Comparison of ENCODE assay signal across 20 mouse cellular contexts in the genomic region with DNA sequence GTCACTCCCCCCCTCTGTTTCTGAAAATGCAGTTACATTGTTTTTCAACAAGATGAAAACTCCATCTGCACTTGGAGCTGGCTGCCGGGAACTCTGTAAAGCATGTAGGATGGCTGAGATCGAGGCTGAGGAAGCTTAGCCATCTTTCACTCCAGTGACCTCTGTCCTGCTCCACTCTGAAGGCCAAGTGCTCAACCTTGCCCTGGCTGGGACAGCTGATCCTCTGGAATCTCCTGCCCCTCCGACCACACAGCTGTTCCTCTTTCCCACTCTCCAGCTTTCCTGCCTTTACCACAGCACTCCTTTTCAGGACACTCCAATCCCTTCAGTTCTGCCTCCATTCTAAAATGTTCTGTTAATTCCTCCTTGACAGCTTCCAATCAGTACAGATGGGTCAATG. TPM values are rescaled to one million over a fixed set of nuclear protein-coding genes. Genes with fewer than 3 reads are reported as not detected.
DNase-seq lines count a peak whose midpoint lies in the region; ATAC-seq and TF ChIP-seq lines count a peak whose summit lies in the region.
"Had no signal": no experiment of that assay in that cellular context is flagged by ENCODE, and none has a peak within 500 bp of the region (broad histone marks: within the 10 kb centered on the region; RNA-seq: fewer than 3 reads in every experiment).

No protein-coding gene starts in this region.

- no peaks in the 10 kb centered on the region for H3K9me3 ChIP-seq in kidney, embryonic 15.5 days (replicated peaks)
- H3K9me3 ChIP-seq: embryonic facial prominence, embryonic 13.5 days; forebrain, embryonic 12.5 days; heart, embryonic 13.5 days had no signal

- intact Hi-C loops in left cerebral cortex, postnatal 36 days (cut with DNase I): no loop called here

- H3K4me1 ChIP-seq in kidney, embryonic 15.5 days: peaks cover 3% of the 10 kb centered on the region; the same call in 1 of the 2 replicates
- H3K4me1 ChIP-seq in olfactory bulb, adult 2 months (ENCODE audit: control insufficient read depth, insufficient read depth, low read length): peaks cover 27% of the 10 kb centered on the region
- H3K4me1 ChIP-seq: forebrain, embryonic 12.5 days had no signal

- TF ChIP-seq POLR2A in olfactory bulb, adult 2 months (IDR thresholded peaks at IDR 0.05; ENCODE audit: insufficient read depth, low read depth, low read length): no peak

- no peak for TF ChIP-seq CTCF in olfactory bulb, adult 2 months (IDR thresholded peaks at IDR 0.05; ENCODE audit: insufficient read depth, low read depth, low read length)

- WGBS in kidney, embryonic 15.5 days: 32% methylated on average over 3 of the region's 3 CpGs
- WGBS in olfactory bulb, adult 2 months: 48% methylated on average over 3 of the region's 3 CpGs

- H3K36me3 ChIP-seq in kidney, embryonic 15.5 days: no peaks in the 10 kb centered on the region
- H3K36me3 ChIP-seq: embryonic facial prominence, embryonic 13.5 days; forebrain, embryonic 12.5 days; heart, embryonic 13.5 days had no signal

- no peak overlapping the region for H3K4me3 ChIP-seq in kidney, embryonic 15.5 days (replicated peaks)
- H3K4me3 ChIP-seq in olfactory bulb, adult 2 months (ENCODE audit: insufficient read depth, low read depth, low read length): no peak overlapping the region
- H3K4me3 ChIP-seq: embryonic facial prominence, embryonic 13.5 days; forebrain, embryonic 12.5 days; gastrocnemius, adult 2 months; heart, embryonic 13.5 days had no signal

- no peak overlapping the region for H3K9ac ChIP-seq in kidney, embryonic 15.5 days
- H3K9ac ChIP-seq: embryonic facial prominence, embryonic 13.5 days; forebrain, embryonic 12.5 days; heart, embryonic 13.5 days had no signal

- H3K4me2 ChIP-seq in kidney, embryonic 15.5 days: no peak overlapping the region
- H3K4me2 ChIP-seq: embryonic facial prominence, embryonic 13.5 days; forebrain, embryonic 12.5 days; heart, embryonic 13.5 days had no signal

- peak; percentile 10 for DNase-seq in kidney, adult 11 months
- no peak for DNase-seq in kidney, adult 8-10 months
- peak; percentile 51 for DNase-seq in kidney, postnatal 10 days
- peak; percentile 10 for DNase-seq in lung, postnatal 36 days
- no peak for DNase-seq in lung, postnatal 10 days
- no peak for DNase-seq in left cerebral cortex, postnatal 36 days (ENCODE audit: low spot score in 2 of 2)
- DNase-seq: adrenal gland, postnatal 14 days; cerebellum, adult 18-20 months; cerebellum, adult 9-11 months; cerebellum, postnatal 36 days; gastrocnemius, adult 2 months; gastrocnemius, postnatal 25 days; heart, postnatal 36 days had no signal

- no peak for ATAC-seq in kidney, embryonic 15.5 days (replicated peaks; ENCODE audit: low FRiP score)
- ATAC-seq: forebrain, embryonic 16.5 days had no signal

- H3K27ac ChIP-seq in kidney, embryonic 15.5 days: no peak overlapping the region
- peak overlapping the region; percentile 42; the same call in 1 of the 2 replicates for H3K27ac ChIP-seq in olfactory bulb, adult 2 months (ENCODE audit: insufficient read depth, low read depth, low read length)
- H3K27ac ChIP-seq: embryonic facial prominence, embryonic 13.5 days; forebrain, embryonic 12.5 days; gastrocnemius, adult 2 months; heart, embryonic 13.5 days had no signal

- H3K27me3 ChIP-seq in kidney, embryonic 15.5 days: no peaks in the 10 kb centered on the region
- H3K27me3 ChIP-seq: embryonic facial prominence, embryonic 13.5 days; forebrain, embryonic 12.5 days; heart, embryonic 13.5 days had no signal

RNA-seq across cellular contexts. Expression of a gene that starts 51.7 kb away (rescaled TPM):
- 7.8 and 9.0 TPM in 2 replicates for polyA plus RNA-seq in kidney, embryonic 15.5 days (2015; fragmentation: Nextera tagmentation; extraction: Ambion mirVana)
- not detected in 2 replicates for polyA plus RNA-seq in olfactory bulb, adult 2 months (2012; ENCODE audit: insufficient read depth, insufficient read length, low replicate concordance, missing spikeins)
- total RNA-seq in left cerebral cortex, postnatal 36 days (2021): 10 to 100 TPM; 18.9 to 24.7 TPM
- total RNA-seq: MEL had no signal

Comparison
In these comparisons a context has a peak if more than half of its experiments do, and no peak if none do; other contexts are left out.
1. DNase-seq: peak in kidney, adult 11 months (single experiment), kidney, postnatal 10 days (single experiment) and lung, postnatal 36 days (single experiment); none in kidney, adult 8-10 months (0 of 2), lung, postnatal 10 days (single experiment) and left cerebral cortex, postnatal 36 days (0 of 2).